Mouse (Mus musculus) midbrain, embryonic 11.5 days (tissue): Measurements from ENCODE around the gene Eps15l1. TPM values are rescaled to one million over a fixed set of nuclear protein-coding genes. Genes with fewer than 3 reads are reported as not detected.

Source experiments
- ATAC-seq: fragments of 200-750 bp; cut with Nextera tagmentation; 2 replicates; pipeline ENCODE4 v1.8.0; 2017; ENCODE audit warnings: moderate TSS enrichment, moderate library complexity; ENCODE audit not compliant: low FRiP score
- DNase-seq: peaks from one replicate; pipeline ENCODE4 v3.0.0; 2015; ENCODE audit warnings: low spot score; ENCODE audit errors: missing footprints
- H3K27ac ChIP-seq: fragments of 300-500 bp; sonication (generic); 2 replicates; pipeline ENCODE4 v1.5.1; 2014; ENCODE audit warnings: low read depth, low read length
- H3K27me3 ChIP-seq: fragments of 300-500 bp; sonication (generic); 2 replicates; pipeline ENCODE4 v1.6.1; 2014; ENCODE audit warnings: mild to moderate bottlenecking, low read length, moderate library complexity, mixed read lengths; ENCODE audit not compliant: control insufficient read depth, insufficient read depth
- H3K36me3 ChIP-seq: fragments of 300-500 bp; sonication (generic); 2 replicates; pipeline ENCODE4 v1.6.1; 2014; ENCODE audit warnings: mild to moderate bottlenecking, low read length, moderate library complexity, mixed read lengths; ENCODE audit not compliant: control insufficient read depth, insufficient read depth
- H3K4me1 ChIP-seq: fragments of 300-500 bp; sonication (generic); 2 replicates; pipeline ENCODE4 v1.6.1; 2014; ENCODE audit warnings: low read length; ENCODE audit not compliant: control insufficient read depth, insufficient read depth
- H3K4me2 ChIP-seq: fragments of 300-500 bp; sonication (generic); 2 replicates; pipeline ENCODE4 v1.6.1; 2014; ENCODE audit warnings: mild to moderate bottlenecking, moderate library complexity
- H3K4me3 ChIP-seq: fragments of 300-500 bp; sonication (generic); 2 replicates; pipeline ENCODE4 v1.5.1; 2014; ENCODE audit warnings: low read depth, low read length
- H3K9ac ChIP-seq: fragments of 300-500 bp; sonication (generic); 2 replicates; pipeline ENCODE4 v1.6.1; 2014; ENCODE audit warnings: low read length
- H3K9me3 ChIP-seq: fragments of 300-500 bp; sonication (generic); 2 replicates; pipeline ENCODE4 v1.6.1; 2016; ENCODE audit warnings: low read length; ENCODE audit not compliant: control insufficient read depth
- WGBS: fragments of 180-500 bp; shearing (Covaris S2); extraction: QIAGEN DNeasy Blood & Tissue Kit; methylation state at CpG from one replicate; pipeline ENCODE4 v1.1.7; 2014; 5-methylcytosine and 5-hydroxymethylcytosine counted together
- polyA plus RNA-seq: library from polyadenylated mRNA; unstranded; fragments of >200 nt; fragmentation: Nextera tagmentation; extraction: Ambion mirVana; gene quantifications from 2 replicates; pipeline ENCODE4 v1.2.1, GENCODE M21; 2014

Gene Eps15l1
- polyA plus RNA-seq, 1 experiment from 2014 or later: 71.3 TPM

DNA sequence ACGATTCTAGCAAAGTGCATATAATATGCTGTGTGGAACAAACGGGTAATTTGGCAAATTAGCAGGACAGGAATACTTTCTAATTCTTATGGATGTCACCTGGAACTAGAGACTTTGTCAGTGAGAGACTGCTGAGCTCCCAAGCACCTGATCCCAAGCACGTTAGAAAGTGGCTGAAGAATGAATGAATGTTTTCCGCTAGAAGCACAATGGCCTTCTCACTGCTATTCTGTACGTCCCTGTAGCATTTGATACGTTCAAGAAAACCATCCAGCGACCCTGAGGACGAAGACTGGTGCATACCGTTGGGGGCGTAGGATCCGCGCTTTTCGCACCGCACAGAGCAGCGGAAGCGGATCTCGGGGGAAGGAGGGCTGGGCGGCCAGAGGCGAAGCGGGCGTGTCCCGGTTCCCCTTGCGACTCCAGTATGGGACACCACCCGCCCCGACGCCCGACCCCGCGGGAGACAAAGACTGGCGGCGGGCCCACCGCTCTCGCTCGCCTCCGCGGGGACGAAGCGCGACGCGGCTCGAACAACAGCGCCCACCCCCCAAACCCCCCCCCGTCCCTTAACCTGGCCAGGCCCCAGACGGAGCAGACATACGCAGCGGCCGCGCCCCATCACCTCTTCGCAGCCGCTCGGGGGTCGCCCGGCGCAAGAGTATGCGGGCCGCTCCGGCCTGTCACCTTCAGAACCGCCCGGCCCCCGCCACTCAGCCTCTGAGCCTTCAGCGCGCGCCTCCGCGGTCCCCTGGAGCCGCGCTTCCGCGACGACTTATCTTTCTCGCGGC is 494 bp downstream of the Eps15l1 start:
- under 1% methylated on average over 66 of the region's 73 CpGs for WGBS
- H3K4me1 ChIP-seq: peaks cover 11% of the 10 kb centered on the region
- peak; percentile 80 for ATAC-seq

DNA sequence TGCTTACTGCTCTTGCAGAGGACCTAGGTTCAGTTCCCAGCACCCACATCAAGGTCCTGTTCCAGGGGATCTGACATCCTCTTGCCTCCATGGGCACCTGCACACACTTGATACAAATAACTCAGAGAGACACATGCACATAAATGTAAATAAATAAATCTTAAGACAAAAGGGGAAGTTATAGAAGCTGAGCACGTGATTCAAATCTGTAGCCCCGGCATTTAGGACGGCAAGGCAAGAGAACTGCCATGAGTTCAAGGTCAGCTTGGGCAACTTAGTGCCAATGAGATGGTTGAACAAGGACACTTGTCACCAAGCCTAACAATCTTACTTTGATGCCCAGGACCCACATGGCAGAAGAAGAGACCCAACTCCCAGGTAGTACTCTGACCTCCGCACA is 3.2 kb downstream of the Eps15l1 start:
- Histone ChIP-seq H3K4me1 (peaks cover 11% of the 10 kb centered on the region), H3K9ac (no peak overlapping the region), H3K9me3 (no peaks in the 10 kb centered on the region), H3K4me2 (no peak overlapping the region), H3K36me3 (0 out of 2 replicates have a peak, but pooled peaks cover 3% of the 10 kb centered on the region), H3K27me3 (no peaks in the 10 kb centered on the region), H3K4me3 (no peak overlapping the region), H3K27ac (no peak overlapping the region)
- ATAC-seq (no peak), DNase-seq (no peak)
- WGBS: 94% methylated on average over 4 of the region's 4 CpGs

More for the DNA sequence above, 494 bp downstream of the Eps15l1 start:
- Histone ChIP-seq H3K4me3 (peak overlapping the region; percentile 94), H3K27ac (peak overlapping the region; percentile 32; the same call in 1 of the 2 replicates), H3K4me2 (peak overlapping the region; percentile 64), H3K9ac (peak overlapping the region; percentile 87), H3K36me3 (0 out of 2 replicates have a peak, but pooled peaks cover 3% of the 10 kb centered on the region), H3K27me3 (no peaks in the 10 kb centered on the region), H3K9me3 (no peaks in the 10 kb centered on the region)
- DNase-seq: peak; percentile 94

DNA sequence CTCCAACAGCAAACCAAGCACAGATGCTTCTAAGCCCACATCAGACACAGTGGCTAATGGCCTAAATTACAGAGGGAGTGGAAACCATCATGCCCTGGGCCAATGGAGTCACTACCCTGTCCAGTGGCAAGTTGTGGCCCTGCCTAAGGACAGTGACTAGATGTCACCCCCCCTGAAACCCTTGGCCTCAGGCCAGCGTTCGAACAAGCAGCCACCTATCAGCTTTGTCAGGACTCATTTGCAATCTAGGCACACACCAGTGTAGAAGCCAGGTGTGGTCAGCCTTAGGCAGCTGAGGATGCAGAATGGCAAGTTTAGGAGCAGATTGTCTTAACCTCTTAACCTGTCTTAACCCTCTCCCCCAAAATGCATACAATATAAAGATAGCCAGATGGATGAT is 6.0 kb downstream of the Eps15l1 start:
- H3K36me3 ChIP-seq: 0 out of 2 replicates have a peak, but pooled peaks cover 6% of the 10 kb centered on the region
- H3K4me1 ChIP-seq: peaks cover 10% of the 10 kb centered on the region
- WGBS: 91% methylated on average over 2 of the region's 2 CpGs

DNA sequence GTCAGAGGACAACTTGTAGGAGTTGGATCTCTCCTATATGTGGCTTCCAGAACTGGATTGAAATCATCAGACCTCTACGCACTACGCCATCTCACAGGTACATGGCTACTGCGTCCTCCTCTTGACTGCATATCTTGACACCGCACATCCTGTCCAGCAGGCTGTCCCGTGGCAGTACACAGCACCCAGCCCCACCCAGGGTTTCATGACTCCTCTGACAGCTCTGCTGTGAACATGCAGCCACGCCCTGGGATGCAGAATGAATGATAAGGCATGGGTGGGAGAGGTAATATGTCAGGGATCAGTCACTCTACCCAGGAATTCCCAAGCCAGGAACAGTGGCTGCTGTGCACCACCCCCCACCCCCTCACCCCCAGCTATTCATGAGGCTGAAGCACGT is 7.4 kb downstream of the Eps15l1 start:
- Histone ChIP-seq H3K9ac (no peak overlapping the region), H3K9me3 (no peaks in the 10 kb centered on the region), H3K4me3 (no peak overlapping the region), H3K36me3 (0 out of 2 replicates have a peak, but pooled peaks cover 6% of the 10 kb centered on the region), H3K27me3 (no peaks in the 10 kb centered on the region), H3K27ac (no peak overlapping the region), H3K4me1 (peaks cover under 1% of the 10 kb centered on the region; the same call in 1 of the 2 replicates), H3K4me2 (no peak overlapping the region)
- WGBS: 93% methylated on average over 7 of the region's 7 CpGs
- no peak for DNase-seq
- no peak for ATAC-seq

More for the DNA sequence above, 6.0 kb downstream of the Eps15l1 start:
- Histone ChIP-seq H3K27ac (no peak overlapping the region), H3K4me2 (no peak overlapping the region), H3K9ac (no peak overlapping the region), H3K27me3 (no peaks in the 10 kb centered on the region), H3K4me3 (no peak overlapping the region), H3K9me3 (no peaks in the 10 kb centered on the region)
- ATAC-seq: no peak
- DNase-seq: no peak

DNA sequence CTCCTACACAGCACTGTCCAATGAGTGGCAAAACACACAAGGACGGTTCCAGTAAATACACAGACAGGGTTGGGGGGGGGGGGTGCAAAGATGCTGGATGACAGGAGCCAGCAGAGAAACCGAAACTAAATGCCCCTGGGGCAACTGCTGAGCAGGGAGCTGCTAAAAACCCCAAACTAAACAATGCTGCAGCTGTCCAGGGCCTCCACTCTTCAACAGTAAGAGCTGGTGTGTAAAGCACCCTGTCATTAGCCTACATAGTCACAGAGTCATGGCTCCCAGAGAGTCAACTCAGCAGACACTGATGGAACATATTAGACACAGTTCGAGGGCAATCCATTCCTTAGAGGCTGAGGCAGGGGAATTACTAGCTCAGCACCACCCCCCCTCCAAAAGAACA is 11.8 kb downstream of the Eps15l1 start:
- 83% methylated on average over 3 of the region's 3 CpGs for WGBS
- H3K27me3 ChIP-seq: no peaks in the 10 kb centered on the region
- H3K9me3 ChIP-seq: no peaks in the 10 kb centered on the region

DNA sequence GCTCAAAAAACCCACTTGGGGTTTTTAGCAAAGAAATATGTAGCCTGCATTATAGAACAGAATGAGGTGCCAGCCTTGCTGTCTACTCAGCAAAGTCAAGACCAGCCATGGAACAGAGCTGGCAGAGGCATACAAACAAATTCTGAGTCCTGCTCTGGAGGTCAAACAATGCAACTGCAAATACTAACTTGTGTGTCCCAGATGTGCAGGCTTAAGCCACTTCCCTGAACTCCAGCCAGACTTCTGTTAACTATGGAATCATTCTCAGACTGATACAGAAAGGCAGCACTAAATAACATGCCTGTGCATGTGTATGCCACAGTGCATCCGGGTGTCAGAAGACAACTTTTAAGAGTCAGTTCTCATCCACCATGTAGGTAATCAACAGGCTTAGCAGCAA is 13.4 kb downstream of the Eps15l1 start:
- ATAC-seq (no peak), DNase-seq (no peak)
- Histone ChIP-seq H3K4me1 (no peaks in the 10 kb centered on the region), H3K36me3 (0 out of 2 replicates have a peak, but pooled peaks cover 3% of the 10 kb centered on the region), H3K9me3 (no peaks in the 10 kb centered on the region), H3K4me3 (no peak overlapping the region), H3K27ac (no peak overlapping the region), H3K4me2 (no peak overlapping the region), H3K27me3 (no peaks in the 10 kb centered on the region), H3K9ac (no peak overlapping the region)
- WGBS: 91% methylated on average over 1 of the region's 1 CpGs

More for the DNA sequence above, 11.8 kb downstream of the Eps15l1 start:
- H3K36me3 ChIP-seq: 0 out of 2 replicates have a peak, but pooled peaks cover 3% of the 10 kb centered on the region
- H3K27ac ChIP-seq: no peak overlapping the region
- no peak overlapping the region for H3K4me3 ChIP-seq
- DNase-seq: no peak
- no peak overlapping the region for H3K4me2 ChIP-seq
- ATAC-seq: no peak
- no peak overlapping the region for H3K9ac ChIP-seq
- no peaks in the 10 kb centered on the region for H3K4me1 ChIP-seq

DNA sequence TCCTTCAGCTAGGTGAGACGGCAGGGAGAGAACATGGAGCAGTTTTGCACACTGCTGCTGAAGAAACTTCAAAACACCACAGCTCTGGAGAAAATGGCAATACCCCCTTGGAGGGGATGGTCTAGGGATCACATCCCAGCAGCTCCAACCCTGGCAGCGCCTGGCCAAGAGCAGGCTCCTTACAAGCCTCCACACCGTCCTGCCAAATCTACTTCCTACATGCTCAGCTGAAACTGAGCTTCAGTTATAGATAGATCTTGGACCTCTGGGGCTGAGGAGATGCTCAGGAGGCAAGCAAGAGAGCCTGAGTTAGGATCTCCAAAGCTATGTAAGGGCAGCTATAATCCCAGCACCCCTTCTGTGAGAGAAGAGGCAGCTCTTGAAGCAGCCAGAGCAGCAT is 18.3 kb downstream of the Eps15l1 start:
- no peaks in the 10 kb centered on the region for H3K4me1 ChIP-seq
- H3K9me3 ChIP-seq: no peaks in the 10 kb centered on the region
- H3K4me3 ChIP-seq: no peak overlapping the region
- no peaks in the 10 kb centered on the region for H3K27me3 ChIP-seq
- H3K27ac ChIP-seq: no peak overlapping the region
- no peak overlapping the region for H3K4me2 ChIP-seq
- no peak for DNase-seq
- H3K9ac ChIP-seq: no peak overlapping the region
- H3K36me3 ChIP-seq: peaks cover 9% of the 10 kb centered on the region; the same call in 1 of the 2 replicates
- 91% methylated on average over 3 of the region's 3 CpGs for WGBS
- ATAC-seq: no peak

DNA sequence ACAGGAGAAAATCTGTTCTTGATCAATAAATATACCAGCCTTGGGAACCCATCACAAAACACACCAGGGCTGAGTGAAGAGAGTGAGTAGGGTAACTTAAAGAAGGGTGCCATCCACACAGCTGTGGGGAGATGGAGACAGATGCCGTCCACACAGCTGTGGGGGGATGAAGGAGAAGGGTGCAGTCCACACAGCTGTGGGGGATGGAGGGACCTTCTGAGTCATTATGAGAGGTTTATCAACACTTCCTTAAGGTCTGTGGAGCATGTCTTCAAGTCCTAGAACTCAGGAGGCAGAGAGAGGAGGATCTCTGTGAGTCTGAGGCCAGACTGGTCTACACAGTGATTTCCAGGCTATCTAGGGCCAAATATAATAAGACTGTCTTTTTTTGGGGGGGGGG is 19.9 kb downstream of the Eps15l1 start:
- Histone ChIP-seq H3K4me1 (no peaks in the 10 kb centered on the region), H3K36me3 (peaks cover 9% of the 10 kb centered on the region; the same call in 1 of the 2 replicates), H3K27ac (no peak overlapping the region), H3K4me2 (no peak overlapping the region), H3K9me3 (no peaks in the 10 kb centered on the region), H3K27me3 (no peaks in the 10 kb centered on the region), H3K9ac (no peak overlapping the region), H3K4me3 (no peak overlapping the region)
- 100% methylated on average over 1 of the region's 1 CpGs for WGBS
- no peak for ATAC-seq
- DNase-seq: no peak

DNA sequence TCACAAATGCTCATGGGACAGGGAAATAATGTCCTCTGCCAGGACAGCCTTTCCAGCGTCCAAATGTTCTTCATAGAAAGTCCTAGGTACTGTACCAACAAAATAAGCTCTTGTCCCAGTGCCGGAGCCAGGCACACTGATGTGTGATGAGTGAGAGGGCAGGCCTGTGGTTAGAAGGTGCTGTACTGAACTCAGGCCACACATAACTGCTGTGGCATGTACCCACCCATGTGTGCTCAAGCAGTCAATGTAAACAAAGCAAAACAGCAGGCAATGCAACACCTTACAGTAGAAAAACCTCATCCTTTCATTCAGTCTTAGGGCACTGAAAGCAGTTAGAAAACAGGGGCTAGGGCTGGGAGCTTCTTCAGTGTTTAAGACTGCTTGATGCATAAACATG is 35.5 kb downstream of the Eps15l1 start:
- H3K27ac ChIP-seq: no peak overlapping the region
- no peak overlapping the region for H3K4me2 ChIP-seq
- no peak overlapping the region for H3K4me3 ChIP-seq
- no peak overlapping the region for H3K9ac ChIP-seq
- WGBS: 91% methylated on average over 2 of the region's 2 CpGs
- no peaks in the 10 kb centered on the region for H3K9me3 ChIP-seq
- H3K27me3 ChIP-seq: no peaks in the 10 kb centered on the region
- ATAC-seq (no peak), DNase-seq (no peak)
- no peaks in the 10 kb centered on the region for H3K4me1 ChIP-seq
- peaks cover 45% of the 10 kb centered on the region for H3K36me3 ChIP-seq
